Mouse (Mus musculus): Measurements from ENCODE around the gene Vmn1r29. TPM values are rescaled to one million over a fixed set of nuclear protein-coding genes. Genes with fewer than 3 reads are reported as not detected.
"Not testable (repeated sequence)": the region's sequence is repeated elsewhere in the genome, so short reads cannot be mapped to it uniquely, and the experiment has no call there.

The Vmn1r29 gene
- not detected for total RNA-seq (2021)
- long read RNA-seq, experiment 1 = 0 reads
- long read RNA-seq, experiment 2 = 0 reads

DNA sequence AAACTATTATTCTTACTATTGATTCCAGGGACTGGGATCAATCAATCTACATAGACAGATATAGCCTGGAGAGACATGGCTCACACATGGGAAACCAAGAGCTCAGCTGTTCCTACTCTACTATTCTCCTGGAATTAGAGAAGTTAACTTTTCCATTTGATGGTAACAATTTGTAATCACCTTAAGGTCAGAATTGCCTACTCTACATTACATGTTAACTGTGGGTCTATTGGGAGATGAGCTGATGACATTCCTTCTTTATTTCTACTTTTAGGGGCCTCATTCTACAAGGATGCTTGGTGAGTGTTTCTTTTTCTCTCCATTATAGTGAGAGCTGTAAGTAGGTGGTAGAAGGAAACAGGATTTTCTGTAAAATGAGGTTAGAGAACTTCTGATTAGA, at the start of gene Vmn1r29:
TSS of gene Vmn1r29 (plus strand) at position 301 of the 400 bp plus-strand sequence.
- TF ChIP-seq CTCF (IDR thresholded peaks at IDR 0.05) = no peak
- H3K27ac ChIP-seq = no peak within 1 kb of the TSS
- no peak within 1 kb of the TSS for H3K4me3 ChIP-seq
- intact Hi-C loops (cut with DNase I) = no loop called here
- no peak for DNase-seq

GRCm38 (mm10) chr6:58261737-58262136, 39.6 kb upstream of the Vmn1r29 start, which contains the start of gene Vmn1r28:
Vmn1r28 (plus strand) TSS chr6:58262037.
- no peak for TF ChIP-seq CTCF (IDR thresholded peaks at IDR 0.05)
- no peak within 1 kb of the TSS for H3K4me3 ChIP-seq
- intact Hi-C loops (cut with DNase I) = no loop called here
- no peak for DNase-seq
- H3K27ac ChIP-seq = no peak within 1 kb of the TSS

GRCm38 (mm10) chr6:58279661-58280060, 21.7 kb upstream of the Vmn1r29 start:
- H3K4me3 ChIP-seq; H3K27ac ChIP-seq; intact Hi-C loops (cut with DNase I); DNase-seq: not testable (repeated sequence)

DNA sequence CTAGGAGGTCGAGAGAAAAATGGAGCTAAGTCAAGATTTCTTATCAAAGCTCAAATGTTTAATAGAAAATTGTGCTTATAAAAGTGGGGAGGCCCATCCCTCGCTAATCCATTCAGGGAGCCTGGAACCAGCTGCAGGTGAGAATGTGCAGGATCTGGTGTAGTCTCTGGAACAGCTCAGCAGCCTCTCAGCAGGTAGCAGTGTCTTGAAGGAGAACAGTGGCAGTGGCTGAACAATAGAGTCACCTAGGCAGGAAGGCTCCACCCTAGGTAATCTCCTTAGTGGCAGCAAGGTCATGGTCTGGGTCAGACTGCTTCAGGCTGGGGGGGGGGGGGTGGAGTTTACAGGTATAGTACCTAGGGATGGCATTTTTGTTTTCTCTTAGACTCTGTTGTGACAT, 9.1 kb upstream of the Vmn1r29 start:
- intact Hi-C loops (cut with DNase I) = no loop called here
- DNase-seq = no peak
- no peak for TF ChIP-seq CTCF (IDR thresholded peaks at IDR 0.05)
- H3K4me3 ChIP-seq = no peak overlapping the region
- no peak overlapping the region for H3K27ac ChIP-seq

DNA sequence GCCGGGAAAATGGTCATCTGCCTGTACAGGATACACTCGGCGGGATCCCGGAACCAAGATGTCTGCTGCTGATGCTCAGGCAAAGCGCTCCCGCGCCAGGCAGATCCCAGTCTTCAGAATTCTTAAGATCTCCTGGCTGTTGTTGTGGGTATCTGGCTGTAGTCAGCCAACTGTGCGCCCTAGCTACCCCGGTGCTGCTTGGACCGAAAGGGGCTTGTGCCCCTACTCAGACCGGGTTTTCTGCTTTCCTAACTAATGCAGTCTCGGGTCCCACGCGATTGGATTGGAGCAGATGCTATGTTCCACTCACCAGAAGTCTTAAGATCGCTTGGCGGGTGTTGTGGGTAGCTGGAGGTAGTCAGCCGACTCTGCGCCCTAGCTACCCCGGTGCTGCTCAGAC, 2.8 kb upstream of the Vmn1r29 start:
- H3K4me3 ChIP-seq; H3K27ac ChIP-seq; DNase-seq; intact Hi-C loops (cut with DNase I): not testable (repeated sequence)

DNA sequence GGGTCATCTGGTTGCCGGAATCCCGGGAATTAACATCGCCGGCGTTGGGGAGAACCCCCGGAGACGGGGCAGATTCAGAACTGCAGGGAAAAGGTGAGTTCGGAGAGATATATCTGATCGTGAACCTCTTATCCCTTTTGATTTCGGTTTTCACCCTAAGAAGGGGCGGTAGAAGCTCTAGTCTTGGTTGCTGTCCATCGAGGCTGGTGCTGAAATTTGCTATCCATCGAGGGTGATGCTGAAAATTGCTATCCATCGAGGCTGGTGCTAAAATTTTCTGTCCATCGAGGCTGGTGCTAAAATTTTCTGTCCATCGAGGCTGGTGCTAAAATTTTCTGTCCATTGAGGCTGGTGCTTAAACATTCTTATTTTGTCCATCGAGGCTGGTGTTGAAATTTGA, 29.3 kb downstream of the Vmn1r29 start:
- H3K4me3 ChIP-seq; DNase-seq; H3K27ac ChIP-seq; intact Hi-C loops (cut with DNase I): not testable (repeated sequence)

Other genes with a start within 250 kb of the Vmn1r29 start
- gene Vmn1r27, start 82.7 kb upstream of the Vmn1r29 start, total RNA-seq (2021) = not detected
- not detected for gene Vmn1r28, start 39.5 kb upstream of the Vmn1r29 start, total RNA-seq (2021)
- gene Vmn1r30, start 141.8 kb downstream of the Vmn1r29 start, total RNA-seq (2021) = not detected
- gene Vmn1r31, start 173.8 kb downstream of the Vmn1r29 start, total RNA-seq (2021) = not detected

Data from gastrocnemius, adult 2 months (tissue).